Mouse (Mus musculus) megakaryocyte, embryonic 14.5 days (primary cell): ENCODE measurements at regions not wholly inside any gene's neighbourhood (a gene's known extent, or its start where the extent isn't known, plus 50 kb on each side); places are given as distances from the start of the nearest gene placed in this dataset.

Source experiments
- H3K27me3 ChIP-seq: replicated peaks from 2 replicates; pipeline ENCODE3; 2012; ENCODE audit warnings: inconsistent platforms
- H3K36me3 ChIP-seq: replicated peaks from 2 replicates; pipeline ENCODE3; 2012; ENCODE audit warnings: low read length, inconsistent platforms, mixed read lengths
- H3K4me1 ChIP-seq: 2 replicates; pipeline ENCODE4 v1.6.1; 2012; ENCODE audit warnings: inconsistent platforms
- H3K4me3 ChIP-seq: replicated peaks from 2 replicates; pipeline ENCODE3; 2012; ENCODE audit warnings: moderate library complexity, mild to moderate bottlenecking, inconsistent platforms
- H3K9me3 ChIP-seq: 2 replicates; pipeline ENCODE4 v1.6.1; 2012; ENCODE audit warnings: inconsistent platforms
- FLI1 ChIP-seq: IDR thresholded peaks from 2 replicates; pipeline ENCODE4 v1.6.1; 2012; ENCODE audit warnings: low read length, inconsistent platforms, mixed read lengths
- GATA1 ChIP-seq: IDR thresholded peaks from 3 replicates; pipeline ENCODE4 v1.6.1; 2012; ENCODE audit warnings: mixed read lengths, low read length, inconsistent platforms, borderline replicate concordance

DNA sequence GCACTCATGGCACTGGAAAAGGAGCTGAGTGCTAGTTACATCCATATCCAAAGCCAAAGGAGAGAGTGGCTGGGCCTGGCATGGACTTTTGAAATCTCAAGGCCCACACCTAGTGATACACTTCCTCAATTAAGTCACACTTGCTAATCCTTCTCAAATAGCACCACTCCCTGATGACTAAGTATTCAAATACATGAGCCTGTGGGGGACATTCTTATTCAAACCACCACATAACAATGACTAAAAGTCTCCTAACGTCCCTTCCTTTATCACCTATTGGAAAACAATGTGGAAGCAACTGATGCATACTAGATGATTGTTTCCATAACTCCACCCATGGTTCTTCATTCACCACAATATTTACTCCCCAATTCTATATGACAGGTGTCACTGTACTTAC, 773.4 kb downstream of the 5730522E02Rik start:
- H3K27me3 ChIP-seq: no peaks in the 10 kb centered on the region
- peaks cover 6% of the 10 kb centered on the region for H3K9me3 ChIP-seq
- no peak overlapping the region for H3K4me3 ChIP-seq
- TF ChIP-seq FLI1 (no peak), GATA1 (no peak)
- no peaks in the 10 kb centered on the region for H3K36me3 ChIP-seq
- H3K4me1 ChIP-seq: no peaks in the 10 kb centered on the region

DNA sequence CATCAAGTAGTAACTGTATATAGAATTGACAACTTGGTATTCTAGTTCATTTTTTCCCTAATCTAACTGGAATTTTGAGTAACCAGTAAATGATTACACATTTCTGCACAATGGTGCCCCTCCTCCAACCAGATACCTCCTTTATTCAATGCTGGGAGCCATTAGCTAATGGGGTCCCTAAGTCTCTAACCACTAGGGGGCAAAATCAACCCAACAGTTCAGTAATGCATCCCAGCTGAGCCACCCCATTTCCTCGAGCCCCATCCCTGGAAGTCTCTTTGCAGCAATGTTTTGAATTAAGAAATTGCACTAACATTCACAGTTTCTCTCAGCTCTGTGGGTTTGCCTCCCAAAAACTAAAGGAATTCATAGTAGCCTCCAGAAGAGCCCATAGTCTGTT, 774.9 kb downstream of the 5730522E02Rik start:
- Histone ChIP-seq H3K36me3 (no peaks in the 10 kb centered on the region), H3K27me3 (no peaks in the 10 kb centered on the region), H3K4me1 (no peaks in the 10 kb centered on the region), H3K4me3 (no peak overlapping the region), H3K9me3 (peaks cover 6% of the 10 kb centered on the region; the same call in 1 of the 2 replicates)
- TF ChIP-seq FLI1 (no peak), GATA1 (no peak)

DNA sequence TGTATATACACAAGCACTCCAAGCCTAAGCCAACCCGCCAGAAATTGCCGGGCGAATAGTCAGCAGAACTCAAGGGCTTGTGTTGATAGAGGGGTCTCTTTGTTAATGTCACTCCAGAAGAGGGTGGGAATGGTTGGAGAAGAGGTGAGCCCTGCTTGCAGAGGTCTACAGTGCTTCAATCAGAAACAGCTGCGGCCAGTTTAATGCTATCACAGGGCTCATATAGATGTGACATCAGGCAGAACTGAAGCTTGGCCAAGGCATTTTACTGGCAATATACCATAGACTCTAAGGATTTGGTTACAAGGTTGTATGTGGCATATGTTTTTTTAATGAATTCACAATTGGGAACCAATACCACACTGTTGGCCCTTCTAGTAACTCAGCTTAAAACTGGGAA, 787.4 kb downstream of the 5730522E02Rik start:
- no peak for TF ChIP-seq FLI1
- no peak for TF ChIP-seq GATA1
- Histone ChIP-seq H3K4me3 (no peak overlapping the region), H3K4me1 (no peaks in the 10 kb centered on the region), H3K9me3 (peaks cover 8% of the 10 kb centered on the region; the same call in 1 of the 2 replicates), H3K36me3 (no peaks in the 10 kb centered on the region), H3K27me3 (no peaks in the 10 kb centered on the region)

DNA sequence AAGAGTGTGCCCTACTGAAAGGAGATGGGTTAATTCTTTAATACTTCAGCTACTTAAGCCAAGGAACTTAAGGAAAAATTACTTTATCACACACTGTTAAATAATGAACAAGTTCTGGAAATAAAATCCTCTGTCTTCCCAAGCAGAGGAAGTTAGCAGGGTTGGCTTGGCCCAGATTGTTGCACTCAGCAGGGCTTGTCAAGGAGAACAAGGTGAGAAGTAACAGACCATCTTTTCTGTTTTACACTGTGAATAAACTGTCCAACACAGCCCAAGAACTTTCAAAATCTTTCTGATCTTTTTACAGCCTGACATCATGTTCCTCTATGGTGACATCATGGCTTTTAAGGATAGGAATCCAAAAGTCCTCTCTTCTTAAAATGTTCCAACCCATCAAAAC, 789.1 kb downstream of the 5730522E02Rik start:
- TF ChIP-seq FLI1 (no peak), GATA1 (no peak)
- no peaks in the 10 kb centered on the region for H3K4me1 ChIP-seq
- no peaks in the 10 kb centered on the region for H3K36me3 ChIP-seq
- peaks cover 11% of the 10 kb centered on the region for H3K9me3 ChIP-seq
- H3K27me3 ChIP-seq: no peaks in the 10 kb centered on the region
- H3K4me3 ChIP-seq: no peak overlapping the region

DNA sequence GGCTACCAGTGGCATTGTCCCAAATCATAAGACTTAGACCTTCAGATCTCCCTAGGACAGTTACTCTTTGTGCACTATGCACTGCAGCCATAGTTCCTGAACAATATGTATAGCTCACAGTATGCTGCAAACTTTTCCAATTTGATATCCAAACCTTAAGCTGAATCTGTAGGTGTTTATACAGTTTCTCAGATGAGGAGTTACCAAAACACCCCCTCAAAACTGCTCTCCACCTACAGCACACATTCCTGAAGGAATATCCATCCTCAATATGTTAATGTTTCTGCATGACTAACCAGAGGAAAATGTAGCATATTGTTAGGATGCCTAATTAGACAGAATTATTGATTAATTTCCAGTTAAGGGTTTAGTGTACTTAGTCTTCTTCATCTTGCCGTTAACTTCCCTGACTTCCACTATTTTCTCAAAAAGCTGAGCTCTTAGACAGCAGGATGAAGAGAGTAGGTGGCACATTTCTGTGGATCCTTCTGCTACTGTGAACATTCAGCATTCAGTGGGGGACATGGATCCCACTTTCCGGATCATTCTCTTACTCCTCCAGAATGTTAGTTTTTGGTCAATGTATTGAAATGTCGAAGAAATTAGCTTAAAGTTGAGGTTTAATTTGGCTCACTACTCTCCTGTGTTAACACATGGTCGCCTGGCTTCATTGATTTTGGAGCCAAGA, 800.0 kb downstream of the 5730522E02Rik start:
- Histone ChIP-seq H3K36me3 (no peaks in the 10 kb centered on the region), H3K27me3 (no peaks in the 10 kb centered on the region), H3K4me1 (no peaks in the 10 kb centered on the region), H3K9me3 (no peaks in the 10 kb centered on the region), H3K4me3 (no peak overlapping the region)
- TF ChIP-seq GATA1: no peak
- no peak for TF ChIP-seq FLI1

DNA sequence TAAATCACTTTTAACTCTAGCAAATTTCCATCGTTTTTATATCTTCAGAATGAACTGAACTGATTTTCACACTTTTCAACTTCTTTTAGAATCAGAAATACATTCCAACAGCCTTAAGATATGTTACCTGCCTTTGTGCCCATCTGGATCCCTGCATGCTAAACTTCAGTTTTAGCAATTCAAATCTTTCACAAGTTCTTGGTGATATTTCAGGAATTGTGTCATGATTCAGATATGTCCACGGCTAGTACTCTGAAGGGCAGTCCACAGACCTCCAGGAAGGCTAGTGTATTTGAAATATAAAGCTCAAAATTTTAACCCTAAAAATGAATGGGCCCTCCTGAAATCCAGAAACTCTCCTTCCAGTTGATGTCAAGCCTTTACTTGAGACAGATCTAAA, 818.9 kb downstream of the 5730522E02Rik start:
- no peaks in the 10 kb centered on the region for H3K36me3 ChIP-seq
- H3K4me1 ChIP-seq: no peaks in the 10 kb centered on the region
- H3K9me3 ChIP-seq: peaks cover 5% of the 10 kb centered on the region; the same call in 1 of the 2 replicates
- no peak overlapping the region for H3K4me3 ChIP-seq
- TF ChIP-seq FLI1 (no peak), GATA1 (no peak)
- H3K27me3 ChIP-seq: no peaks in the 10 kb centered on the region

DNA sequence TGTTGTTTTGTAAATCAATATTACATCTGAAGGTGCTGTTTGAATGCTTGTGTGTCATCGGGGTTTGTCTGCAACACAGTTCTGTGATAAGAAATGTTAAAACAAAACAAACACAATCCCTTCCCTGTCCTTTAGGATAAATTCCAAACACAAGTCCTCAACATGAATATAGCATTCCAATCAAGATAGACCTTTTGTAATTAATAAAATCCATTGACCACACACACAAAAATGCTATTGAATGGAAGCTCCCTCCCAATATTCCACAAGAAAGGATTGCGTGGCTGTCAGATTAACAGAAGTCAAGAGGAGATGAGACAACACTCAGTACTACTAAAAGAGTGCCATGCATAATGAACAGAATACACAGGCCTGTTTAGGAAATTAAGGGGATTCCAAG, 843.5 kb downstream of the 5730522E02Rik start:
- H3K4me3 ChIP-seq: no peak overlapping the region
- H3K4me1 ChIP-seq: no peaks in the 10 kb centered on the region
- no peaks in the 10 kb centered on the region for H3K9me3 ChIP-seq
- TF ChIP-seq FLI1 (no peak), GATA1 (no peak)
- H3K36me3 ChIP-seq: no peaks in the 10 kb centered on the region
- no peaks in the 10 kb centered on the region for H3K27me3 ChIP-seq

DNA sequence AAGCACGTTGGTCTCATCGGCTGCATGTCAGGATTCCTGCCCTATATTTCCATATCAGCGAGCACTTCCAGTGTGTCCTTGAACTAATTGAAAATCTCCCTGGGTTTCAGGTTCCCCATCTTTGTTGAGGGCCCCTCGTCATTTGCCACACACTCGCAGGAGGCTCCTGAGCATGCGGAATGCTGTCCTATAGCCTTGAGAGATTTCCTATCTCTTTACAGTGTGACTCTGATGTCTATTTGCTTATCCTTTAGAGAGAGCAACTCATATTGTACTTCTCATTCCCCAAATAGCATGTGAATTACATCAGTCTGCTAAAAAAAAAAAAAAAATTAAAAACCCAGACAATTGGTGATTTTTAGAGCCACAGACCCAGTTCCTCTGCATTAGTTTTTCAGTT, 845.1 kb downstream of the 5730522E02Rik start:
- Histone ChIP-seq H3K27me3 (no peaks in the 10 kb centered on the region), H3K36me3 (no peaks in the 10 kb centered on the region), H3K9me3 (no peaks in the 10 kb centered on the region), H3K4me3 (no peak overlapping the region), H3K4me1 (no peaks in the 10 kb centered on the region)
- TF ChIP-seq FLI1: no peak
- no peak for TF ChIP-seq GATA1

DNA sequence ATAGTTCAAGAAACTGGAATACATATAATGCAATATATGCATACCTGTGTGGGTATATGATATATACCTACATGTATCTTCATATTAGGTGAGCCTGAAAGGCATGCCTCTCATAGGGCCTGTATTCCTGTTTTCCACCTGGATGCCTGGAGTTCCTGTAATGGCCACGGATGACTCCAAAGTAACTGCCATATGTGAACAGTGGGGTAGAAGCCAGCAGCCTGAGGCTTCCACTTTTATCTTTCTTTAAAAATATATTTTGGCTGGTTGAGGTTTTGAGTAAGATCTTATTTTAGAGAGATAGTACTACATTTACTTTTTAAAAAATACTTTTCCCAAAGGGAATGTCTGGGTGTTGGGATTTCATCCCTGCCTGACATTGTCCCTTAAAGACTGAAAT, 850.8 kb downstream of the 5730522E02Rik start:
- no peaks in the 10 kb centered on the region for H3K9me3 ChIP-seq
- TF ChIP-seq FLI1 (no peak), GATA1 (no peak)
- H3K36me3 ChIP-seq: no peaks in the 10 kb centered on the region
- no peak overlapping the region for H3K4me3 ChIP-seq
- H3K4me1 ChIP-seq: no peaks in the 10 kb centered on the region
- peaks cover 2% of the 10 kb centered on the region for H3K27me3 ChIP-seq

DNA sequence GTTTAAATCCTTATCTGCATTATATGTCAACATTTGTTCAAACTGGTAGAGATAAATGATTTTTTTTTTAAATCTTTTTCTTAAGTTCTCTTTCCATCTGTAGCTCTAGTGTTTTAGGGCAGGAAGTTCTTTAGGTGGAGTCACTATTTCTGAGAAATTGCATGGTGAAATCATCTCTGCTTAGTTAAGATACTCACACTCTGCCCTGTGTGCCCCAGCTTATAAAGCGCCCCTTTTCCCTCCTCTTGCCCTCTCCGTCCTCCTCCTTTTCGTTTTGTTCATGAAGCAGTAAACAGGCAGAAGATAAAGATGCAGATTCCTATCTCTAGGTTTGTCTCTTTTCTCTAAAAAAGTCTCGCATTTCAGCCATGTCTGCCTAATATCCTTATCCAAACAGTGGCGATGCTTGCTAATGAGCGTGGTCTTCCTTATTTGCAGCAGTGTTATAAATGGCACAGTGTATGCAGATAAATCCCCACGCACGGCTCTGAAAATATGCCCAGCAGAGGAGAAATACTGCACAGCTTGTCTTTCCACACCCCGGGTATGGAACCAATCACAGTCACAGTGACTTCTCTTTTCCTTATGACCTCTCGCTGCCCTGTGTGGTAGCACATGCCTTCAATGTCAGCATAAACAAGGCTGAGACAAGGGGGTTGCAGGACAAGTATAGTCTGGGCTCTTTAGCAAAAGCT, 852.7 kb downstream of the 5730522E02Rik start:
- peaks cover 2% of the 10 kb centered on the region for H3K27me3 ChIP-seq
- H3K4me3 ChIP-seq: no peak overlapping the region
- H3K4me1 ChIP-seq: no peaks in the 10 kb centered on the region
- no peaks in the 10 kb centered on the region for H3K36me3 ChIP-seq
- H3K9me3 ChIP-seq: no peaks in the 10 kb centered on the region
- TF ChIP-seq FLI1 (no peak), GATA1 (no peak)
